Comparison of ENCODE assay signal across 24 mouse cellular contexts in genomic region chr6:99301923-99302322, GRCm38 (mm10).
"Had no signal": no experiment of that assay in that cellular context is flagged by ENCODE, and none has a peak within 500 bp of the region (broad histone marks: within the 10 kb centered on the region; RNA-seq: fewer than 3 reads in every experiment).

No protein-coding gene starts in this region.

- ATAC-seq: intestine, postnatal 0 days; midbrain, embryonic 13.5 days; midbrain, embryonic 16.5 days had no signal

- H3K36me3 ChIP-seq: kidney, embryonic 15.5 days; limb, embryonic 12.5 days; limb, embryonic 15.5 days; lung, embryonic 15.5 days; midbrain, embryonic 10.5 days; midbrain, embryonic 13.5 days; neural tube, embryonic 13.5 days had no signal

- H3K27me3 ChIP-seq: limb, embryonic 12.5 days; limb, embryonic 15.5 days; lung, embryonic 15.5 days; megakaryocyte, embryonic 14.5 days; midbrain, embryonic 13.5 days; neural tube, embryonic 13.5 days had no signal

- H3K9ac ChIP-seq: kidney, embryonic 15.5 days; limb, embryonic 12.5 days; limb, embryonic 15.5 days; liver, embryonic 14.5 days; lung, embryonic 15.5 days; midbrain, embryonic 13.5 days; neural tube, embryonic 13.5 days had no signal

- H3K27ac ChIP-seq: kidney, embryonic 15.5 days; limb, embryonic 12.5 days; limb, embryonic 15.5 days; liver, embryonic 14.5 days; lung, embryonic 15.5 days; midbrain, embryonic 10.5 days; midbrain, embryonic 13.5 days; neural tube, embryonic 13.5 days; stomach, postnatal 0 days had no signal

- H3K9me3 ChIP-seq: kidney, embryonic 15.5 days; limb, embryonic 12.5 days; limb, embryonic 15.5 days; lung, embryonic 15.5 days; megakaryocyte, embryonic 14.5 days; midbrain, embryonic 10.5 days; midbrain, embryonic 13.5 days; neural tube, embryonic 13.5 days had no signal

- H3K4me3 ChIP-seq: kidney, embryonic 15.5 days; limb, embryonic 12.5 days; limb, embryonic 15.5 days; lung, embryonic 15.5 days; megakaryocyte, embryonic 14.5 days; midbrain, embryonic 10.5 days; midbrain, embryonic 13.5 days; myocyte; neural tube, embryonic 13.5 days had no signal

- DNase-seq: kidney, adult 8-10 months; kidney, postnatal 14 days; kidney, postnatal 4 days; left cerebral cortex, postnatal 4 days; lung, adult 18-20 months; lung, postnatal 10 days; lung, postnatal 36 days; retina, postnatal 1 day; right cerebral cortex, postnatal 25 days; spleen, adult 18-20 months; thymus, postnatal 36 days had no signal

- H3K4me2 ChIP-seq: kidney, embryonic 15.5 days; limb, embryonic 12.5 days; limb, embryonic 15.5 days; lung, embryonic 15.5 days; midbrain, embryonic 13.5 days; neural tube, embryonic 13.5 days had no signal

- H3K4me1 ChIP-seq: limb, embryonic 15.5 days; midbrain, embryonic 13.5 days; neural tube, embryonic 13.5 days had no signal
